Comparison of ENCODE assay signal across 8 mouse cellular contexts in genomic region chr4:120282568-120283091, GRCm38 (mm10). TPM values are rescaled to one million over a fixed set of nuclear protein-coding genes. Genes with fewer than 3 reads are reported as not detected.
DNase-seq lines count a peak whose midpoint lies in the region; ATAC-seq and TF ChIP-seq lines count a peak whose summit lies in the region.

No protein-coding gene starts in this region.

- no peak for TF ChIP-seq EP300 in heart, adult 2 months (IDR thresholded peaks at IDR 0.05; ENCODE audit: insufficient read depth, low read depth, low read length)
- no peak for TF ChIP-seq EP300 in liver, embryonic 14.5 days (IDR thresholded peaks at IDR 0.05; ENCODE audit: low read depth)

- intact Hi-C loops in heart, adult 2 months (cut with DNase I), result no loop called here

- under 1% methylated on average over 47 of the region's 47 CpGs for WGBS in heart, adult 2 months
- 3% methylated on average over 47 of the region's 47 CpGs for WGBS in liver, embryonic 14.5 days (ENCODE audit: insufficient replicate concordance)

- no peak for ATAC-seq in liver, embryonic 14.5 days (ENCODE audit: insufficient read depth)

- DNase-seq in lung, adult 18-20 months, result peak; percentile 45 to 60
- no peak for DNase-seq in lung, postnatal 25 days (ENCODE audit: low spot score)
- DNase-seq in cerebellum, adult 9-10 months, result peak; percentile 58
- DNase-seq in heart, adult 2 months, result peak; percentile 62 to 64
- DNase-seq in kidney, postnatal 10 days, result peak; percentile 50
- DNase-seq in liver, embryonic 14.5 days (ENCODE audit: low read depth in 3 of 3, low spot score in 3 of 3), result no peak
- peak; percentile 88 for DNase-seq in retina, postnatal 1 day
- DNase-seq in yolk sac, embryonic 10.5 days (ENCODE audit: low spot score), result no peak

- peak overlapping the region; percentile 60 for H3K9ac ChIP-seq in heart, adult 2 months (ENCODE audit: low read depth, low read length)
- H3K9ac ChIP-seq in liver, embryonic 14.5 days (replicated peaks), result no peak overlapping the region

- H3K4me3 ChIP-seq in heart, adult 2 months, result peak overlapping the region; percentile 38
- peak overlapping the region in 1 of 2 experiments; percentile 30; a peak in 2 of 4 replicates for H3K4me3 ChIP-seq in liver, embryonic 14.5 days (ENCODE audit: insufficient read depth in 1 of 2, low read depth in 2 of 2, low read length in 2 of 2)

- H3K4me2 ChIP-seq in liver, embryonic 14.5 days (ENCODE audit: low read depth), result peak overlapping the region; percentile 51

- H3K79me2 ChIP-seq in heart, adult 2 months (replicated peaks; ENCODE audit: control insufficient read depth, insufficient read depth, low read length), result no peaks in the 10 kb centered on the region

- peak overlapping the region; percentile 65 for H3K27ac ChIP-seq in heart, adult 2 months
- no peak overlapping the region for H3K27ac ChIP-seq in liver, embryonic 14.5 days

- peaks cover 3% of the 10 kb centered on the region; the same call in 1 of the 2 replicates for H3K4me1 ChIP-seq in heart, adult 2 months (ENCODE audit: control insufficient read depth, insufficient read depth, low read length)
- no peaks in the 10 kb centered on the region for H3K4me1 ChIP-seq in liver, embryonic 14.5 days (replicated peaks; ENCODE audit: control insufficient read depth in 2 of 2, insufficient read depth in 2 of 2, low read length in 1 of 2)

- H3K9me3 ChIP-seq in liver, embryonic 14.5 days (ENCODE audit: control insufficient read depth, low read length), result no peaks in the 10 kb centered on the region

- no peaks in the 10 kb centered on the region for H3K36me3 ChIP-seq in heart, adult 2 months (ENCODE audit: control insufficient read depth, insufficient read depth, low read length)
- no peaks in the 10 kb centered on the region for H3K36me3 ChIP-seq in liver, embryonic 14.5 days (replicated peaks; ENCODE audit: control insufficient read depth, insufficient read depth, low read depth)

- TF ChIP-seq POLR2A in heart, adult 2 months (IDR thresholded peaks at IDR 0.05; ENCODE audit: insufficient read depth, low read depth, low read length), result no peak

- TF ChIP-seq CTCF in heart, adult 2 months (IDR thresholded peaks at IDR 0.05), result no peak
- TF ChIP-seq CTCF in liver, embryonic 14.5 days (IDR thresholded peaks at IDR 0.05; ENCODE audit: low read depth), result no peak

- H3K27me3 ChIP-seq in heart, adult 2 months (ENCODE audit: control insufficient read depth, insufficient read depth, low read length), result no peaks in the 10 kb centered on the region
- peaks cover 58% of the 10 kb centered on the region for H3K27me3 ChIP-seq in liver, embryonic 14.5 days (ENCODE audit: control insufficient read depth, insufficient read depth, low read length)

RNA-seq across cellular contexts. Expression of gene Foxo6, which starts 4.5 kb away (rescaled TPM):
- total RNA-seq in heart, adult 2 months (2021), result 1 to 10 TPM; 3.3 to 5.4 TPM
- polyA plus RNA-seq in heart, adult 2 months (2012; rRNA removed), result 5.5 TPM in 2 replicates
- 0.06 TPM in 2 replicates for polyA plus RNA-seq in liver, embryonic 14.5 days (2012; rRNA removed)
- not detected in 2 replicates for polyA plus RNA-seq in liver, embryonic 14.5 days (2014; fragmentation: Nextera tagmentation; extraction: Ambion mirVana)

Comparison
In these comparisons a context has a peak if more than half of its experiments do, and no peak if none do; other contexts are left out.
1. DNase-seq: peak in lung, adult 18-20 months (2 of 2), cerebellum, adult 9-10 months (single experiment), heart, adult 2 months (2 of 2), kidney, postnatal 10 days (single experiment) and retina, postnatal 1 day (single experiment); none in lung, postnatal 25 days (single experiment), liver, embryonic 14.5 days (0 of 3) and yolk sac, embryonic 10.5 days (single experiment).